Mouse (Mus musculus) neural tube, embryonic 11.5 days (tissue): ENCODE data around the gene Ifit1bl2. TPM values are rescaled to one million over a fixed set of nuclear protein-coding genes. Genes with fewer than 3 reads are reported as not detected.
"Not testable (repeated sequence)": the region's sequence is repeated elsewhere in the genome, so short reads cannot be mapped to it uniquely, and the experiment has no call there.

Experiments
- ATAC-seq: fragments of 200-750 bp; cut with Nextera tagmentation; 2 replicates; pipeline ENCODE4 v1.8.0; 2017; ENCODE audit warnings: moderate number of reproducible peaks, mild to moderate bottlenecking, moderate TSS enrichment, moderate library complexity; ENCODE audit not compliant: insufficient read depth, low FRiP score, low TSS enrichment
- DNase-seq: peaks from one replicate; pipeline ENCODE4 v3.0.0-alpha.2; 2015; ENCODE audit warnings: low spot score
- H3K27ac ChIP-seq: fragments of 300-500 bp; sonication (generic); 2 replicates; pipeline ENCODE4 v1.5.1; 2014; ENCODE audit warnings: low read depth, mild to moderate bottlenecking, low read length
- H3K27me3 ChIP-seq: fragments of 300-500 bp; sonication (generic); 2 replicates; pipeline ENCODE4 v1.6.1; 2014; ENCODE audit warnings: mild to moderate bottlenecking, low read length, mixed read lengths; ENCODE audit not compliant: control insufficient read depth, insufficient read depth
- H3K36me3 ChIP-seq: fragments of 300-500 bp; sonication (generic); 2 replicates; pipeline ENCODE4 v1.6.1; 2014; ENCODE audit warnings: mild to moderate bottlenecking, low read length, moderate library complexity, mixed read lengths; ENCODE audit not compliant: control insufficient read depth, insufficient read depth
- H3K4me1 ChIP-seq: fragments of 300-500 bp; sonication (generic); 2 replicates; pipeline ENCODE4 v1.6.1; 2014; ENCODE audit warnings: low read length, mixed read lengths; ENCODE audit not compliant: control insufficient read depth, insufficient read depth
- H3K4me2 ChIP-seq: fragments of 300-500 bp; sonication (generic); 2 replicates; pipeline ENCODE4 v1.6.1; 2014; ENCODE audit warnings: low read depth, mild to moderate bottlenecking, moderate library complexity
- H3K4me3 ChIP-seq: fragments of 300-500 bp; sonication (generic); 2 replicates; pipeline ENCODE4 v1.5.1; 2014; ENCODE audit warnings: low read depth, low read length
- H3K9ac ChIP-seq: fragments of 300-500 bp; sonication (generic); 2 replicates; pipeline ENCODE4 v1.6.1; 2014; ENCODE audit warnings: mild to moderate bottlenecking, low read length
- H3K9me3 ChIP-seq: fragments of 300-500 bp; sonication (generic); 2 replicates; pipeline ENCODE4 v1.6.1; 2016; ENCODE audit warnings: low read length; ENCODE audit not compliant: control insufficient read depth
- WGBS: fragments of 180-500 bp; shearing (Covaris S2); extraction: QIAGEN DNeasy Blood & Tissue Kit; methylation state at CpG from one replicate; pipeline ENCODE4 v1.1.7; 2014; 5-methylcytosine and 5-hydroxymethylcytosine counted together
- polyA plus RNA-seq: library from polyadenylated mRNA; unstranded; fragments of >200 nt; fragmentation: Nextera tagmentation; extraction: Ambion mirVana; gene quantifications from 2 replicates; pipeline ENCODE4 v1.2.1, GENCODE M21; 2014

The Ifit1bl2 gene
- polyA plus RNA-seq, 1 experiment from 2014 or later: not detected

DNA sequence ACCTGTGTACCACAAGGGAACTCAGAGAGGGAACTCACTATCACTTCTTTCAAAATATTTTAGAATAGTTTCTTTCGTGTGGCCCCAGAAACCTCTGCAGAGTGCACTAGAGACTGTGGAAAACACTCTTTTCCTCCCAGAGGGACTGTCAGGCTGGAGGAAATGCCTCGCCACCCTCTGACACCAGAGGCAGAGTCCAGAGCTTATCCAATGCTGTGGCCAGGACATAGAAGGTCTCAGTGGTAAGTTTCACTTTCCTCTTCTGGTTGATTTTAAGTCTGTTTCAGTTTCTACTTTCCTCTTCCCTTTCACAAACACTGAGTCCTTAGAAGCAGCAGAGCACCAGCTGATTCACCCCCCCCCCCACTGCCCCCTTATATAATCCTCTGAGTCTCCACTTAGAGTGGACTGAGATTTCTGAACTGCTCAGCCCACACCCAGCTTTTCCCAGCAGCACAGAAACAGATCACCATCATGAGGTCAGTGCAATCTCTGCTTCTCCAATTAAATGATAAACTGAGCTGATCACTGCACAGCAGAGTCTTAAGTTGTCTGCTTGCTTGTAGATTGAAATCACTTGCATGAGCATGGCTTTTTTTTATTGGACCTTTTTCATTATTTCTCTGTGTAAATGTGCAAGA is 57.3 kb downstream of the Ifit1bl2 start, which contains the start of gene Ifit3:
Gene Ifit3, plus strand, starts transcription at position 406 of the 641 bp plus-strand sequence.
- not testable (repeated sequence) for H3K9me3 ChIP-seq, H3K36me3 ChIP-seq, H3K27me3 ChIP-seq, ATAC-seq, H3K4me2 ChIP-seq, H3K4me3 ChIP-seq, H3K4me1 ChIP-seq, H3K9ac ChIP-seq, DNase-seq, H3K27ac ChIP-seq
- WGBS: 67% methylated on average over 2 of the region's 2 CpGs

- not testable (repeated sequence) for H3K4me2 ChIP-seq, DNase-seq, H3K27me3 ChIP-seq, H3K9ac ChIP-seq, H3K9me3 ChIP-seq, H3K4me3 ChIP-seq, ATAC-seq, H3K4me1 ChIP-seq, H3K36me3 ChIP-seq, H3K27ac ChIP-seq
- WGBS: 92% methylated on average over 2 of the region's 2 CpGs
These were observed 57.8 kb downstream of the Ifit1bl2 start for GRCm38 (mm10) chr19:34582696-34583095.

GRCm38 (mm10) chr19:34577121-34577520 is 63.4 kb downstream of the Ifit1bl2 start:
- Histone ChIP-seq H3K27me3 (no peaks in the 10 kb centered on the region), H3K4me1 (no peaks in the 10 kb centered on the region), H3K36me3 (no peaks in the 10 kb centered on the region), H3K9ac (no peak overlapping the region), H3K4me2 (no peak overlapping the region), H3K4me3 (no peak overlapping the region), H3K27ac (no peak overlapping the region), H3K9me3 (no peaks in the 10 kb centered on the region)
- no peak for DNase-seq
- 74% methylated on average over 1 of the region's 1 CpGs for WGBS
- ATAC-seq: no peak

- H3K9me3 ChIP-seq: no peaks in the 10 kb centered on the region
- H3K27ac ChIP-seq: no peak overlapping the region
- WGBS: 94% methylated on average over 5 of the region's 5 CpGs
- no peak overlapping the region for H3K4me3 ChIP-seq
- H3K9ac ChIP-seq: no peak overlapping the region
- ATAC-seq: no peak
- H3K4me1 ChIP-seq: no peaks in the 10 kb centered on the region
- H3K27me3 ChIP-seq: no peaks in the 10 kb centered on the region
- H3K4me2 ChIP-seq: no peak overlapping the region
- no peak for DNase-seq
- H3K36me3 ChIP-seq: no peaks in the 10 kb centered on the region
These were observed 66.9 kb downstream of the Ifit1bl2 start for GRCm38 (mm10) chr19:34573650-34574049.

- Histone ChIP-seq H3K9ac (no peak overlapping the region), H3K4me1 (no peaks in the 10 kb centered on the region), H3K27ac (no peak overlapping the region), H3K4me2 (no peak overlapping the region), H3K36me3 (no peaks in the 10 kb centered on the region), H3K9me3 (no peaks in the 10 kb centered on the region), H3K27me3 (no peaks in the 10 kb centered on the region), H3K4me3 (no peak overlapping the region)
- 96% methylated on average over 1 of the region's 1 CpGs for WGBS
- ATAC-seq (no peak), DNase-seq (no peak)
These were observed 69.5 kb downstream of the Ifit1bl2 start for GRCm38 (mm10) chr19:34571080-34571479.

GRCm38 (mm10) chr19:34569896-34570476 is 70.6 kb downstream of the Ifit1bl2 start:
- Histone ChIP-seq H3K4me1 (no peaks in the 10 kb centered on the region), H3K9me3 (no peaks in the 10 kb centered on the region), H3K4me2 (no peak overlapping the region), H3K4me3 (no peak overlapping the region), H3K27ac (no peak overlapping the region), H3K27me3 (no peaks in the 10 kb centered on the region), H3K36me3 (no peaks in the 10 kb centered on the region), H3K9ac (no peak overlapping the region)
- ATAC-seq (no peak), DNase-seq (no peak)
- WGBS: 78% methylated on average over 4 of the region's 4 CpGs

DNA sequence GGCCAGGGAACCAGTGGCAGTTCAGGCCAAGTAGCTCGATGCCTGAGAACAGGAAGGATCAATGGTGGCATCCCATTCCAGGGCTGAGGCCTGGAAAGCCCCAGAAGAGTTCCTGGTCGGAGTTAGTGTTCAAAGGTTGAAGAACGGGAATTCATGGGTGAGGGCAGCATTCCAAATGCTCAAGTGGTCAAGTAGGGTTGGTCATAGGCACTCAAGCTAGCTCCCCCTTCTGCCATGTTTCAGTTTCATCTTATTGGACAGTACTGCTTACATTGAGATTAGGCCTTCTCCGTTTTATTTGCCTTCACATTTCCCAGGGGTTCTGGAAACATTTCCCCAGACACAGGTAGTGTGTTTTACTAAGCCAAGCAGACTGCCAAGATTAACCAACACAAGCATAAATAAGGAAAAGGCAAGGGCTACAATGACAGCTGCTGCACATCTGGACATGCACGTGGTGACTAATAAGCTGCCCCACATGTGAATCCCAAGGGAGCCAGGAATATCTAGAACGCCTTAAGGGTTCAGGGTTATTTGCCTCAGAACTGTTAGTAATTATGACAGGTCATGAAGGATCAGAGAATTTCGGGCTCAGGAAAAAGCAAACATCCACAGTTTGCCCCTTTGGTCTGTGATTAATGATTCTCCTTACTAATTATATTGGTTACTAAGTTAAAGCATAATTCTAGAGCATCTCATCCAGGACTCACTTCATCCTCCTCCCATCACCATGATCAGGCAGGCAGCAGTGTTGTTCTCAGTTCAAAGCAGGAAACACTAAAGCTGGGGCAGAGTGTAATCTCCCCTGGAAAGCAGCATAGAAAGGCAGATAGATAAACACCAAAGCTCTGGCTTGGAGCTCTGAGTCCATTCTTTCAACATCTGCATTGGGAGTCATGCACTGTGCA is 71.3 kb downstream of the Ifit1bl2 start:
- no peaks in the 10 kb centered on the region for H3K9me3 ChIP-seq
- WGBS: 71% methylated on average over 7 of the region's 7 CpGs
- H3K4me1 ChIP-seq: no peaks in the 10 kb centered on the region
- H3K9ac ChIP-seq: no peak overlapping the region
- ATAC-seq: no peak
- no peak overlapping the region for H3K4me2 ChIP-seq
- no peaks in the 10 kb centered on the region for H3K36me3 ChIP-seq
- no peaks in the 10 kb centered on the region for H3K27me3 ChIP-seq
- H3K4me3 ChIP-seq: no peak overlapping the region
- H3K27ac ChIP-seq: no peak overlapping the region
- DNase-seq: no peak
